Mouse (Mus musculus): ENCODE data around the gene Bmper.

GRCm38 (mm10) chr9:23235368-23236002, 12.6 kb downstream of the Bmper start:
- TF ChIP-seq EP300 (IDR thresholded peaks at IDR 0.05) (no peak), CTCF (IDR thresholded peaks at IDR 0.05) (no peak)

All from lung, postnatal 0 days (tissue).